Mouse (Mus musculus) forebrain, embryonic 11.5 days (tissue): ENCODE data around the gene Gatad1. TPM values are rescaled to one million over a fixed set of nuclear protein-coding genes. Genes with fewer than 3 reads are reported as not detected.
A peak's percentile ranks its signal among the peaks of the same experiment; 100 is the strongest.

Source experiments
- ATAC-seq: fragments of 200-750 bp; cut with Nextera tagmentation; replicated peaks from 2 replicates; pipeline ENCODE4 v1.8.0; 2017; ENCODE audit warnings: moderate TSS enrichment; ENCODE audit not compliant: low FRiP score
- DNase-seq: peaks from one replicate; pipeline ENCODE4 v3.0.0-alpha.2; 2017; ENCODE audit warnings: low spot score
- H3K27ac ChIP-seq: fragments of 300-500 bp; sonication (generic); 2 replicates; pipeline ENCODE4 v1.5.1; 2014; ENCODE audit warnings: low read depth, low read length
- H3K27me3 ChIP-seq: fragments of 300-500 bp; sonication (generic); 2 replicates; pipeline ENCODE4 v1.6.1; 2014; ENCODE audit warnings: mild to moderate bottlenecking, low read length, mixed read lengths; ENCODE audit not compliant: control insufficient read depth, insufficient read depth
- H3K36me3 ChIP-seq: fragments of 300-500 bp; sonication (generic); 2 replicates; pipeline ENCODE4 v1.6.1; 2014; ENCODE audit warnings: mild to moderate bottlenecking, low read length, moderate library complexity, mixed read lengths; ENCODE audit not compliant: control insufficient read depth, insufficient read depth
- H3K4me1 ChIP-seq: fragments of 300-500 bp; sonication (generic); replicated peaks from 2 replicates; pipeline ENCODE4 v1.6.1; 2014; ENCODE audit warnings: low read length, mixed read lengths; ENCODE audit not compliant: control insufficient read depth, insufficient read depth
- H3K4me2 ChIP-seq: fragments of 300-500 bp; sonication (generic); 2 replicates; pipeline ENCODE4 v1.6.1; 2014; ENCODE audit warnings: low read depth, mild to moderate bottlenecking, low read length, moderate library complexity, mixed read lengths; ENCODE audit not compliant: severe bottlenecking
- H3K4me3 ChIP-seq: fragments of 300-500 bp; sonication (generic); 2 replicates; pipeline ENCODE4 v1.5.1; 2014; ENCODE audit warnings: low read depth, low read length
- H3K9ac ChIP-seq: fragments of 300-500 bp; sonication (generic); 2 replicates; pipeline ENCODE4 v1.6.1; 2014; ENCODE audit warnings: low read length
- H3K9me3 ChIP-seq: fragments of 300-500 bp; sonication (generic); 2 replicates; pipeline ENCODE4 v1.6.1; 2016; ENCODE audit warnings: low read length, mixed read lengths; ENCODE audit not compliant: control insufficient read depth
- WGBS: fragments of 180-500 bp; shearing (Covaris S2); extraction: QIAGEN DNeasy Blood & Tissue Kit; methylation state at CpG from one replicate; pipeline ENCODE4 v1.1.7; 2014; 5-methylcytosine and 5-hydroxymethylcytosine counted together
- microRNA-seq: library from miRNA; unstranded; fragments of <30 nt; microRNA quantifications from one replicate; pipeline ENCODE4, GENCODE M21; 2016; ENCODE audit not compliant: insufficient number of aligned reads
- polyA plus RNA-seq: library from polyadenylated mRNA; unstranded; fragments of >200 nt; fragmentation: Nextera tagmentation; extraction: Ambion mirVana; gene quantifications from 2 replicates; pipeline ENCODE4 v1.2.1, GENCODE M21; 2014

Gene Gatad1
- polyA plus RNA-seq, 1 experiment from 2014 or later, result 75.4 TPM

GRCm38 (mm10) chr5:3597171-3597570, 59.8 kb downstream of the Gatad1 start:
- DNase-seq, result no peak
- Histone ChIP-seq H3K36me3 (no peaks in the 10 kb centered on the region), H3K27ac (no peak overlapping the region), H3K4me1 (no peaks in the 10 kb centered on the region; the same call in 1 of the 2 replicates), H3K9me3 (no peaks in the 10 kb centered on the region), H3K27me3 (no peaks in the 10 kb centered on the region), H3K9ac (peak overlapping the region; percentile 68; the same call in 1 of the 2 replicates), H3K4me3 (peak overlapping the region; percentile 78), H3K4me2 (peak overlapping the region; percentile 79)
- no peak for ATAC-seq

DNA sequence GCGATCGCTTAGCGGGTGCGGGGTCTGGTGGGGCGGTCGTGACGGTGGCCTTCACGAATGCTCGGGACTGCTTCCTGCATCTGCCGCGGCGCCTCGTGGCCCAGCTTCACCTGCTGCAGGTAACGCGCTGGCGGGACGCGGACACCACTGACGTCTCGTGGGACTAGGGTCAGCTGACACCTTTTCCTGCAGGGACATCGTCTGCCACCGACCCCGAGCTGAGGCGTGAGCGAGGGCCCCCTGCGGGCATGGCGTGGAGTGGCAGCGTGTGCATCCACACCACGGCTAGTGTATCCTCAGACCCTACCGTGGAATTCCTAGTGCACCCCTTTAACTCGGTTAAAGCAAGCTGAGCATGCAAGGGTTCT, 60.6 kb downstream of the Gatad1 start, which contains the start of gene Rbm48:
TSS of gene Rbm48 (minus strand) at position 187 of the 368 bp plus-strand sequence.
- H3K27ac ChIP-seq, result no peak within 1 kb of the TSS
- no peaks in the 10 kb centered on the region for H3K9me3 ChIP-seq
- H3K9ac ChIP-seq, result peak within 1 kb of the TSS; percentile 68
- under 1% methylated on average over 31 of the region's 31 CpGs for WGBS
- H3K4me1 ChIP-seq, result no peaks in the 10 kb centered on the region; the same call in 1 of the 2 replicates
- peak; percentile 87 for ATAC-seq
- peak within 1 kb of the TSS; percentile 78 for H3K4me3 ChIP-seq
- H3K36me3 ChIP-seq, result no peaks in the 10 kb centered on the region
- no peaks in the 10 kb centered on the region for H3K27me3 ChIP-seq
- peak; percentile 87 for DNase-seq
- H3K4me2 ChIP-seq, result peak within 1 kb of the TSS; percentile 79

DNA sequence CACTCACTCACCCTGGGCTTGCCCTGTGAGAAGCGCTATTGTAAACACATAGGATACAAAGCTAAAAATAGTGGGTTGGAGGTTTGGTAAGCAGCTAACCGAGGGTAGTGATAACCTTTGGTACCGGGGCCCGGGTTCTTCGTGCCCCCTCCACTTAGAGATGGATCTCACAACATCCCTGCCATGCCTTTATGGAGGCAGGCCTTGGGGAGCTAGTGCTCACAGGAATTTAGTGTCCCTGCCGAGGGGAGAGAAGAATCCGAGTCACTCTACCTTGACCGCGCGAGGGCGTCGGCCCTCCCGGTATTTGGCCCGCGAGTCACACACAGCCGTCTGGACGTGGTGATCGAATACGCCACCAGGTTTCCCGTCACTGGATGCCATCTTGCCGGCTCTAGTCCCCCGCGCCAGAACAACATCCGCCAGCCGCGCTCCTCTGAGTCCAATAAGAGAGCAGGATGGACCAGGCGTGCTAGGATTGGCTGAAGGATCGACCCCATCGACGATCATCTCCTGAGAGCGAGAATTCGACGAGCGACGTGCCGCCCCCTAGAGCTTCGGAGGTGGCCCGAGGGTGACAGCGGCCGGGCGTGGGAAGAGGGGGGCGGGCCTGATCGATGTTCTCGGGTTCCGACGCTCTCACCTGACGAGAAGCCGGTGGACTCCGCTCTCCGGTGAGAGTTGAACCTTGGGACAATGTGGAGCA, 61.1 kb downstream of the Gatad1 start, which contains the start of gene Pex1:
TSS of gene Pex1 (plus strand) at position 374 of the 706 bp plus-strand sequence.
- WGBS, result under 1% methylated on average over 50 of the region's 50 CpGs
- no peaks in the 10 kb centered on the region; the same call in 1 of the 2 replicates for H3K4me1 ChIP-seq
- H3K4me3 ChIP-seq, result peak within 1 kb of the TSS; percentile 78
- DNase-seq (peak; percentile 96), ATAC-seq (peak; percentile 98)
- H3K36me3 ChIP-seq, result no peaks in the 10 kb centered on the region
- no peaks in the 10 kb centered on the region for H3K27me3 ChIP-seq
- peak within 1 kb of the TSS; percentile 79 for H3K4me2 ChIP-seq
- no peak within 1 kb of the TSS for H3K27ac ChIP-seq
- H3K9ac ChIP-seq, result peak within 1 kb of the TSS; percentile 68
- H3K9me3 ChIP-seq, result no peaks in the 10 kb centered on the region

Small RNAs within 50 kb of the gene (microRNA-seq; reads per million reads assigned to microRNA genes)
- gene Gm22926 (not detected), gene Gm26238 (not detected)

Other genes starting within 250 kb of the Gatad1 start
- gene Fam133b, start 113.4 kb downstream of the Gatad1 start, polyA plus RNA-seq, result 37.9 and 43.7 TPM in 2 replicates
- gene 1700109H08Rik, start 85.6 kb downstream of the Gatad1 start, polyA plus RNA-seq, result 3.9 and 4.9 TPM in 2 replicates
- 14.0 and 16.6 TPM in 2 replicates for gene Pex1, start 61.1 kb downstream of the Gatad1 start, polyA plus RNA-seq
- 14.3 and 15.9 TPM in 2 replicates for gene Rbm48, start 60.6 kb downstream of the Gatad1 start, polyA plus RNA-seq
- not detected in 2 replicates for gene Tmbim7, start 6.0 kb downstream of the Gatad1 start, polyA plus RNA-seq
- 17.0 and 18.3 TPM in 2 replicates for gene Ankib1, start 145.7 kb upstream of the Gatad1 start, polyA plus RNA-seq
- 68.1 and 81.7 TPM in 2 replicates for gene Krit1, start 146.0 kb upstream of the Gatad1 start, polyA plus RNA-seq
- 0.09 and 0.16 TPM in 2 replicates for gene Lrrd1, start 188.0 kb upstream of the Gatad1 start, polyA plus RNA-seq
- 9.7 and 9.8 TPM in 2 replicates for gene Mterf1a, start 236.7 kb upstream of the Gatad1 start, polyA plus RNA-seq